Mouse (Mus musculus) hindbrain, postnatal 0 days (tissue): Measurements from ENCODE around the gene Rhbdf2. TPM values are rescaled to one million over a fixed set of nuclear protein-coding genes. Genes with fewer than 3 reads are reported as not detected.
"Not testable (repeated sequence)": the region's sequence is repeated elsewhere in the genome, so short reads cannot be mapped to it uniquely, and the experiment has no call there.

Source experiments
- ATAC-seq: fragments of 200-750 bp; cut with Nextera tagmentation; 2 replicates; pipeline ENCODE4 v1.8.0; 2017; ENCODE audit warnings: mild to moderate bottlenecking, moderate TSS enrichment, moderate library complexity
- DNase-seq: peaks from one replicate; pipeline ENCODE4 v3.0.0-alpha.2; 2015; ENCODE audit warnings: low spot score
- H3K27ac ChIP-seq: fragments of 300-500 bp; sonication (generic); 2 replicates; pipeline ENCODE4 v1.5.1; 2014; ENCODE audit warnings: mild to moderate bottlenecking
- H3K27me3 ChIP-seq: fragments of 300-500 bp; sonication (generic); 2 replicates; pipeline ENCODE4 v1.6.1; 2014; ENCODE audit warnings: low read length, mixed read lengths; ENCODE audit not compliant: insufficient read depth
- H3K36me3 ChIP-seq: fragments of 300-500 bp; sonication (generic); 2 replicates; pipeline ENCODE4 v1.6.1; 2014; ENCODE audit warnings: low read length, mixed read lengths; ENCODE audit not compliant: insufficient read depth
- H3K4me1 ChIP-seq: fragments of 300-500 bp; sonication (generic); 2 replicates; pipeline ENCODE4 v1.6.1; 2014; ENCODE audit warnings: antibody characterized with exemption, low read length, mixed read lengths; ENCODE audit not compliant: insufficient read depth
- H3K4me2 ChIP-seq: fragments of 300-500 bp; sonication (generic); 2 replicates; pipeline ENCODE4 v1.6.1; 2014; ENCODE audit warnings: low read depth, mild to moderate bottlenecking, low read length, moderate library complexity, mixed read lengths
- H3K4me3 ChIP-seq: fragments of 300-500 bp; sonication (generic); 2 replicates; pipeline ENCODE4 v1.5.1; 2014; ENCODE audit warnings: low read length
- H3K9ac ChIP-seq: fragments of 300-500 bp; sonication (generic); replicated peaks from 2 replicates; pipeline ENCODE4 v1.6.1; 2014; ENCODE audit warnings: mild to moderate bottlenecking, low read length, moderate library complexity, mixed read lengths
- H3K9me3 ChIP-seq: fragments of 300-500 bp; sonication (generic); 2 replicates; pipeline ENCODE4 v1.6.1; 2016; ENCODE audit warnings: low read length, mixed read lengths
- CTCF ChIP-seq: IDR thresholded peaks from 2 replicates; pipeline ENCODE4 v1.5.1; 2016; ENCODE audit warnings: antibody characterized with exemption, control low read depth, low read depth
- WGBS: fragments of 180-500 bp; shearing (Covaris S2); extraction: QIAGEN DNeasy Blood & Tissue Kit; methylation state at CpG from one replicate; pipeline ENCODE4 v1.1.7; 2014; 5-methylcytosine and 5-hydroxymethylcytosine counted together
- polyA plus RNA-seq: library from polyadenylated mRNA; unstranded; fragments of >200 nt; fragmentation: Nextera tagmentation; extraction: Ambion mirVana; gene quantifications from 2 replicates; pipeline ENCODE4 v1.2.1, GENCODE M21; 2015
- total RNA-seq: library from RNA; depleted of rRNA; stranded (reverse); fragments of >200 nt; gene quantifications from 2 replicates; pipeline ENCODE4 v1.2.3, GENCODE M21; 2014

The Rhbdf2 gene
- total and polyA plus RNA-seq, 2 experiments from 2014 or later = 1.6 to 3.8 TPM

- Histone ChIP-seq H3K27me3 (no peaks in the 10 kb centered on the region), H3K4me2 (peak overlapping the region; percentile 8; the same call in 1 of the 2 replicates), H3K9me3 (no peaks in the 10 kb centered on the region), H3K4me3 (no peak overlapping the region), H3K36me3 (no peaks in the 10 kb centered on the region), H3K9ac (no peak overlapping the region), H3K4me1 (peaks cover 20% of the 10 kb centered on the region), H3K27ac (no peak overlapping the region)
- ATAC-seq (no peak), DNase-seq (no peak)
- 58% methylated on average over 14 of the region's 15 CpGs for WGBS
- no peak for TF ChIP-seq CTCF
These were observed 10.9 kb downstream of the Rhbdf2 start for GRCm38 (mm10) chr11:116615735-116616437.

GRCm38 (mm10) chr11:116613234-116613633 is 13.6 kb downstream of the Rhbdf2 start:
- no peak overlapping the region for H3K9ac ChIP-seq
- TF ChIP-seq CTCF = no peak
- H3K27ac ChIP-seq = no peak overlapping the region
- no peak overlapping the region for H3K4me2 ChIP-seq
- 90% methylated on average over 6 of the region's 6 CpGs for WGBS
- no peak for DNase-seq
- no peak overlapping the region for H3K4me3 ChIP-seq
- H3K27me3 ChIP-seq = no peaks in the 10 kb centered on the region
- no peaks in the 10 kb centered on the region for H3K9me3 ChIP-seq
- H3K4me1 ChIP-seq = no peaks in the 10 kb centered on the region
- H3K36me3 ChIP-seq = no peaks in the 10 kb centered on the region
- ATAC-seq = no peak

GRCm38 (mm10) chr11:116612554-116612953 is 14.3 kb downstream of the Rhbdf2 start:
- ATAC-seq = no peak
- H3K27me3 ChIP-seq = no peaks in the 10 kb centered on the region
- H3K27ac ChIP-seq = no peak overlapping the region
- no peaks in the 10 kb centered on the region for H3K36me3 ChIP-seq
- WGBS = 93% methylated on average over 1 of the region's 1 CpGs
- DNase-seq = no peak
- no peak overlapping the region for H3K4me2 ChIP-seq
- no peak for TF ChIP-seq CTCF
- H3K9ac ChIP-seq = no peak overlapping the region
- H3K4me3 ChIP-seq = no peak overlapping the region
- H3K9me3 ChIP-seq = no peaks in the 10 kb centered on the region
- no peaks in the 10 kb centered on the region for H3K4me1 ChIP-seq

DNA sequence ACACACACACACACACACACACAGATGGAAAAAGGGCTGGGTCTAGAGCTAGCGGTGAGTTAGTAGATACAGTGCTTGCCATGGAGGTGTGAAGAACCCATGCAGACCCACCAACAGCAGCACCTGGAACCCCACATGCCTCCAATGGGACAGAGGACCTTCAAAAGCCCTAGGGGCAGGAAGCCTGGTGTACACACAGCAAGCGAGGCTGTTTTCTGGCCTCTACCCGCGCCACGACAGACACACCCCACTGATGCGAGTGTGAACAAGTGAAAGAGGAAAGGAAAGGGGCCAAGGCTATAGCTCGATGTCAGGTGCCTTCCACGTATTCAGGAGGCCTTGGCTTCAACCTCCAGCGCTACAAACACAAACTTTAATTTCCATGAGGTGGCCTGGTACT is 14.9 kb downstream of the Rhbdf2 start:
- H3K36me3 ChIP-seq = no peaks in the 10 kb centered on the region

GRCm38 (mm10) chr11:116611168-116611567 is 15.7 kb downstream of the Rhbdf2 start:
- not testable (repeated sequence) for H3K9ac ChIP-seq, H3K4me3 ChIP-seq, ATAC-seq, H3K9me3 ChIP-seq, H3K27ac ChIP-seq, H3K36me3 ChIP-seq, H3K4me1 ChIP-seq, DNase-seq, H3K27me3 ChIP-seq, H3K4me2 ChIP-seq
- 90% methylated on average over 9 of the region's 9 CpGs for WGBS

More for the DNA sequence above, 14.9 kb downstream of the Rhbdf2 start:
- Histone ChIP-seq H3K9me3 (no peaks in the 10 kb centered on the region), H3K4me2 (no peak overlapping the region), H3K27ac (no peak overlapping the region), H3K4me1 (no peaks in the 10 kb centered on the region), H3K27me3 (no peaks in the 10 kb centered on the region), H3K9ac (no peak overlapping the region), H3K4me3 (no peak overlapping the region)
- ATAC-seq (no peak), DNase-seq (no peak)
- no peak for TF ChIP-seq CTCF
- 93% methylated on average over 9 of the region's 9 CpGs for WGBS

GRCm38 (mm10) chr11:116609965-116610630 is 16.7 kb downstream of the Rhbdf2 start:
- WGBS = 82% methylated on average over 15 of the region's 15 CpGs
- TF ChIP-seq CTCF = no peak

DNA sequence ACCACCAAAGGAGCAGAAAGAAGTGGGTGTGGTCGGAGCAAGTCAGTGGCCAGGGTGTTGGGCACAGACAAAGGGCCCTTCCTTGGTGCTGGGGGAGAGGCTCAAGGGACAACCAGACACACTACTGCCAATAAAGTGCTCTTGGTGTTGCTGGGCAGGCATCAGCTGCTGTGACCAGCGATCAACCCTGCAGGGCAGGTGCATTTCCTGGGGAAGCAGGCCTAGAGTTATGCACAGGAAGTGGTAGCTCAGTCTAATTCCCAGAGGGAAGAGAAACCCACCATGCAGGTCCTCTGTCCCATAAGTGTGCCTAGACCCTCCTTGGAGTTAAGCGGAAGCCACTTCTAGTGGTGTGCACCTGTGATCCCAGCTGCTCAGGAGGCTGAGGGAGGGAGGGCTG is 19.1 kb downstream of the Rhbdf2 start:
- Histone ChIP-seq H3K4me3 (no peak overlapping the region), H3K4me2 (no peak overlapping the region), H3K9ac (no peak overlapping the region), H3K27me3 (no peaks in the 10 kb centered on the region), H3K27ac (no peak overlapping the region), H3K4me1 (no peaks in the 10 kb centered on the region), H3K9me3 (no peaks in the 10 kb centered on the region), H3K36me3 (no peaks in the 10 kb centered on the region)
- DNase-seq (no peak), ATAC-seq (no peak)
- 94% methylated on average over 3 of the region's 3 CpGs for WGBS
- no peak for TF ChIP-seq CTCF

More at GRCm38 (mm10) chr11:116609965-116610630, 16.7 kb downstream of the Rhbdf2 start:
- H3K27me3 ChIP-seq = no peaks in the 10 kb centered on the region
- DNase-seq = no peak
- no peak overlapping the region for H3K27ac ChIP-seq
- no peak overlapping the region for H3K4me2 ChIP-seq
- H3K9ac ChIP-seq = no peak overlapping the region
- H3K36me3 ChIP-seq = no peaks in the 10 kb centered on the region
- no peak overlapping the region for H3K4me3 ChIP-seq
- no peaks in the 10 kb centered on the region for H3K4me1 ChIP-seq
- H3K9me3 ChIP-seq = no peaks in the 10 kb centered on the region
- no peak for ATAC-seq
